Comparison of ENCODE assay signal across 9 mouse cellular contexts in genomic region chr13:28502171-28502570, GRCm38 (mm10).
A peak's percentile ranks its signal among the peaks of the same experiment; 100 is the strongest.
DNase-seq lines count a peak whose midpoint lies in the region; ATAC-seq and TF ChIP-seq lines count a peak whose summit lies in the region.
"Had no signal": no experiment of that assay in that cellular context is flagged by ENCODE, and none has a peak within 500 bp of the region (broad histone marks: within the 10 kb centered on the region; RNA-seq: fewer than 3 reads in every experiment).

No protein-coding gene starts in this region.

- WGBS in heart, embryonic 10.5 days, result 23% methylated on average over 2 of the region's 2 CpGs
- WGBS in hindbrain, postnatal 0 days, result 78% methylated on average over 2 of the region's 2 CpGs

- H3K4me1 ChIP-seq in heart, embryonic 10.5 days, result peaks cover 5% of the 10 kb centered on the region
- H3K4me1 ChIP-seq in hindbrain, postnatal 0 days (ENCODE audit: insufficient read depth, low read length), result no peaks in the 10 kb centered on the region

- no peak overlapping the region for H3K4me3 ChIP-seq in heart, embryonic 10.5 days
- no peak overlapping the region for H3K4me3 ChIP-seq in hindbrain, postnatal 0 days (ENCODE audit: low read length)

- H3K4me2 ChIP-seq in hindbrain, postnatal 0 days (ENCODE audit: low read depth, low read length), result no peak overlapping the region

- no peaks in the 10 kb centered on the region for H3K36me3 ChIP-seq in heart, embryonic 10.5 days
- H3K36me3 ChIP-seq in hindbrain, postnatal 0 days (ENCODE audit: insufficient read depth, low read length), result no peaks in the 10 kb centered on the region

- peak; percentile 26 for DNase-seq in ovary, postnatal 36 days (ENCODE audit: low spot score)
- DNase-seq in ovary, postnatal 14 days (ENCODE audit: low spot score), result no peak
- DNase-seq in heart, embryonic 10.5 days (ENCODE audit: low spot score), result peak; percentile 88
- peak; percentile 69 for DNase-seq in kidney, postnatal 14 days
- DNase-seq in thymus, postnatal 4 days, result peak; percentile 69
- DNase-seq in hindbrain, postnatal 0 days (ENCODE audit: low spot score), result no peak
- DNase-seq in right cerebral cortex, postnatal 36 days (ENCODE audit: low spot score in 2 of 2), result no peak

- peak; percentile 91 for ATAC-seq in megakaryocyte progenitor cell, adult 5-6 weeks (replicated peaks; ENCODE audit: poor library complexity)
- no peak for ATAC-seq in hindbrain, postnatal 0 days

- no peaks in the 10 kb centered on the region for H3K9me3 ChIP-seq in heart, embryonic 10.5 days
- H3K9me3 ChIP-seq in hindbrain, postnatal 0 days (ENCODE audit: low read length), result no peaks in the 10 kb centered on the region

- no peak overlapping the region for H3K9ac ChIP-seq in hindbrain, postnatal 0 days (replicated peaks; ENCODE audit: low read length)

- peak overlapping the region; percentile 74; the same call in 1 of the 2 replicates for H3K27ac ChIP-seq in heart, embryonic 10.5 days
- H3K27ac ChIP-seq in hindbrain, postnatal 0 days, result no peak overlapping the region
- H3K27ac ChIP-seq: macrophage had no signal

- no peak for TF ChIP-seq CTCF in hindbrain, postnatal 0 days (IDR thresholded peaks at IDR 0.05; ENCODE audit: low read depth)

- H3K27me3 ChIP-seq in heart, embryonic 10.5 days (ENCODE audit: insufficient read depth, poor library complexity, severe bottlenecking), result no peaks in the 10 kb centered on the region
- no peaks in the 10 kb centered on the region for H3K27me3 ChIP-seq in hindbrain, postnatal 0 days (ENCODE audit: insufficient read depth, low read length)

Comparison
In these comparisons a context has a peak if more than half of its experiments do, and no peak if none do; other contexts are left out.
1. DNase-seq: peak in ovary, postnatal 36 days (single experiment), heart, embryonic 10.5 days (single experiment), kidney, postnatal 14 days (single experiment) and thymus, postnatal 4 days (single experiment); none in ovary, postnatal 14 days (single experiment), hindbrain, postnatal 0 days (single experiment) and right cerebral cortex, postnatal 36 days (0 of 2).